Mouse (Mus musculus) ovary, postnatal 14 days (tissue): Measurements from ENCODE around the gene Olfr507.
"Not testable (repeated sequence)": the region's sequence is repeated elsewhere in the genome, so short reads cannot be mapped to it uniquely, and the experiment has no call there.

Experiments used
- DNase-seq: peaks from one replicate; pipeline ENCODE4 v3.0.0; 2022; ENCODE audit warnings: low spot score

Gene Olfr507

DNA sequence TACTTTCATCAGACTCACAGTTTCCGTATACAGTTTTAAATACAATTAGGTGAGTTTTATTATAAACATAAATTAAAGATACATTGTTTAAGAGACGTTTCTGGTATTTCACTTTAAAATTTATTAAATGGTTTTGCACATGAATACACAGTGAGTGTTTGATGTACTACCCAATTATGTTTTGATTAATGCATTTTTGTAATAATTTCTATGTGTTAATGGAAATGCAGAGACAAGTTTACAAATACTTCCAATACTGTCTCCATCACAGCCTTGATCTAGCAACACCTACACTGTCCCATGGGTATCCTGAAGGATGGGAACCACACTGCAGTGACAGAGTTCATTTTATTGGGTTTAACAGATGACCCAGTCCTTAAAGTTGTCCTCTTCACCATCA, at the start of gene Olfr507:
TSS of gene Olfr507 (plus strand) at position 301 of the 400 bp plus-strand sequence.
- DNase-seq = no peak

DNA sequence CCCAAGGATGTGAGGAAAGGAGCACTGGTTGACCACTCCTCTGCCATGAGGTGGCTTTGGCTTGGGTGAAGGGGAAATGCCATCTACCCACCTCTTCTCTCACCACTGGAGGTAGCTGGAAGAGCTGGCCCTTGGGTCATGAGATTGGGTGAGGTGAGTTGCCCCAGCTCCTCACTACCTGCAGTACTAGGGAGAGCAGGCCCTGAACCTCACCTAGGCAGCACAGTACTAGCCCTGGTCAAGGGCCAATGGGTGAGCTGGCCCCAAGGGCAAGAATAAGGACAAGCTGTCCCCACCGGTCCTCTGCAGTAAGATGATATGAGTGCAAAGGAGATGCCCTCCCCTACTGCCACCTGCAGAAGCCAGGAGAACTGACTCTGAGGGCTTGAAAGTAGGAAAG, 31.8 kb upstream of the Olfr507 start:
- DNase-seq = no peak

DNA sequence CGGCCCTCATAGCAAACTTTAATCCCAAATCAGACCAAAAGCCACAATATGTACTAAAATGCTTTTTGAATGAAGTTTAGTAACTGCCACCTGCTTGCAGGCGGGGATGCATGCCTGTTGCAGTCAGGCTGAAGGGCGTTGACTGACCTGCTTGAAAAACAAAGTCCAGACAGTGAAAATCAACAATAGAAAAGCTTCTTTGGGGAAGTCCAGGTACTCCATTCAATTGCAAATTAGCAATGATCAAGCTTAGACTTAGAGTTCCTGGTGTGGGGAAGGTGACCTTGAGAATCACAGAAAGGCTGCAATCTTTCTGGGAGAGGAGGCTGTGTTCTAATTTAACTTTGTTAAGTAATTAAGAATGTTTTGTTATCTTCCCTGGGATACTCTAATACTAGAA, 19.7 kb upstream of the Olfr507 start:
- DNase-seq = not testable (repeated sequence)

DNA sequence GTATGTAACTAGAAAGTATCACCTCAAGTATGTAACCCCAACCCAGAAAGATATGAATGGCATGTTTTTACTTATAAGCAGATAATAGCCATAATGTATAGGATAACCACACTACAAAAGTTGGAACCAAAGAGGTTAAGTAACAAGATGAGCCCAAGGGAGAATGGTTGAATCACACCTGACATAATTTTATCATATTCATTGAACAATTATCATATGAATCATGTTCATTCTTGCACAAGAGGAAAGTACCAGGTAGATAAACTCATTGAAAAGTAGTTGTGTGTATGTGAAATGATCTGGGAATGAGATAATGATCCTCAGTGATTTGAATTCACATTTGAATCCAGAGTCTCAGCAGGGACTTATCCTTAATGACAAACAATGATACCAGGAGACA, 11.1 kb upstream of the Olfr507 start, which contains the start of gene Olfr506:
TSS of gene Olfr506 (plus strand) at position 301 of the 400 bp plus-strand sequence.
- no peak for DNase-seq

DNA sequence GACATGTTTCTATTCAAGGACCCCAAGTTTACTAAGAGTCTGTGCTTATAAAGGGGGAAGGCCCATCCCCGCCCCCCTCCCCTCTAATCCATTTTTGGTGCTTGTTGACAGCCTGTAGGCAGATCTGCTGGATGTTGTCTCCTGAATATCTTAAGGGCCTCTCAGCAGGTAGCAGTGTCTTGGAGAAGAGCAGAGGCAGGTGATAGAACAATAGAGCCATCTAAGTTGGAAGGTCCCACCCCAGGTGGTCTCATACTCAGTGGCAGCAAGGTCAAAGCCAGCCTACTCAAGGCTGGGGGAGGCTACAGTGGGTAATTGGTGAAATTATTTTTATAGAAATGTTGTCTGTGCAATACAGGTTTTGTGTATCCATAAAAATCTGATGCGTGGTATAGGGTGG, 7.5 kb upstream of the Olfr507 start:
- no peak for DNase-seq

DNA sequence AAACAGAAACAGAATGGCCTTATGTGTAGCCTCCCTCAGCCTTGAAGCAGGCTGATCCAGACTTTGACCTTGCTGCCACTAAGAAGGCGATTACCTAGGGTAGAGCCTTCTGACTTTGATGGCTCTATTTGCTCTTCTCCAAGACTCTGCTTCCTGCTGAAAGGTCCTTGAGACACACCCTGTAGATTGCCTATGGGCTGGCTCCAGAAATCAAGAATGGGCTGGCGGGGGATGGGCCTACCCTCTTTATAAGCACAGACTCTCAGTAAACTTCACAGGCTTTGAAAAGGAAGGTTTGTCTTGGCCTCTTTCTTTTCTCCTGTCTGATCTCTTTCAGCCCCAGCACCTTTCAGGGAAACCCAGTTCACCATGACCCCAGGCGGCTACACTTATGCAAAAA, 4.8 kb upstream of the Olfr507 start:
- not testable (repeated sequence) for DNase-seq

DNA sequence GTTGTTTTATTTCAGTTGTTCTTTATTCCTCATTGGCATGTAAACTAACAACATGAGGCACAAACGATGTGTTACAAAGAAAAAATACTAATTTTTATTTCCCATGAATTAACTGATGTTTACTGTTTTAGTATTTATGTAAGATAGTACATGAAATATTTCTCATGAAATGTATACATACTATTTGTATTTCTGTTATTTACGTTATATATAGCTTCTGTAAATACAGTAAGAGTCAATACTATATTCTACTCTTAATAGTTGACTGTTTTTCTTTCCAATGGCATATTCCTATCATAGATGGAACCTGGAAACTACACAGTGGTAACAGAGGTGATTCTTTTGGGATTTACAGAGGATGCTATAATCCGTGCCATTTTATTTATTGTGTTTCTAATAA, 8.1 kb downstream of the Olfr507 start, which contains the start of gene Olfr508:
TSS of gene Olfr508 (plus strand) at position 301 of the 400 bp plus-strand sequence.
- DNase-seq = no peak

DNA sequence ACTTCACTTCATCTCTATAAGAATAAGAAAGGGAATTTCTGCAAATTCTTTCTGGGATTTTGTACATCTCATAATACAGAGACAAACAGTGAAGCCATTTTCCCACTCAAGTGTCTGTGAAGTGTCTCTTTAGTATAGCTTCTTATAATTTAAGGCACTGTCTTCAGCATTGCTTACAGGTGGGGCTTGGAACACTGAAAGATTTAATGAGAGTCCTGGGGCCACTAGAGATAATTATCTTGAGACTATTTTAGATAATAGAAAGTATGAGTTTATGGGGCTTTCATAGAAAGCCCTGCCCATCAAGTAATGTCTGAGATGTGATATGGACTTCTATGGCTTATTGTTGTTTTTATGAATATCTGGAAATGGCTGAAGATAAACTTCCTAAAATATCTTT, 30.2 kb downstream of the Olfr507 start, which contains the start of gene Olfr509:
TSS of gene Olfr509 (minus strand) at position 101 of the 400 bp plus-strand sequence.
- DNase-seq = no peak

DNA sequence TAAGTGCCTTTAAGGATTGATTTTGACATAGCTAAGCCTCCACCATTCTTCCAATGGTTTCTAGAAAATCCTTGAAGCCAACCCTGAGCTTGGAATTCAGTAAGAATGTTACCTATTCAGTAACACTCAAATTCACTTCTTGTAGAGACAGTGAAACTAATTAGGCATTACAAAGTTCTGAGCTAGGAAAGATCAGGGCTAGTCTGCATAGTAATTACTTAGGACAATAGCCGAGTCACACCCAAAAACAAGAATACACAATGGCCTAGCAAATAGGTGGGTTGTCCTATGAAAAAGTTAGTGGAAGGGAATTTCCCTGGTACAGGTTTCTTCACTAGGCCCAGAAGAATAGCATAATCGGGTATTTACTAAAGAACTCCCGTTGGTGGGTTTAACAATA, 40.8 kb downstream of the Olfr507 start:
- DNase-seq = no peak

DNA sequence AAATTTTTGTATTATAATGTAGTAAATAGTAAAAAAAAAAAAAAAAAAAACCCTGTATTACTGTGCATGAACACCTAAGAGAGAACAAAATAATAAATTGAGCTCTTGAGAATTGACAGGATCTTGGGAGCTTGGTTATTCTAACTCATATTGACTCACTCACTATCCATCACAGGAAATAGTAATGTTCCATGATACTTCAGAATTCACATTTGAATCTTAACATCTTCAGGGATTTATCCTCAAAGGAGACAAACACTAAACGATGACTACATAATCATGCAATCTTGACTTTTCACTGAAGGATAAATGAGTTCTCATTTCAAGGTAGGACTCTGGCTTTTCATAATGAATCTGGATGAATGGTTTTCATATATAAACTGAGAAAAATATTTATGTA, 44.5 kb downstream of the Olfr507 start, which contains the start of gene Olfr510:
TSS of gene Olfr510 (plus strand) at position 301 of the 400 bp plus-strand sequence.
- no peak for DNase-seq

DNA sequence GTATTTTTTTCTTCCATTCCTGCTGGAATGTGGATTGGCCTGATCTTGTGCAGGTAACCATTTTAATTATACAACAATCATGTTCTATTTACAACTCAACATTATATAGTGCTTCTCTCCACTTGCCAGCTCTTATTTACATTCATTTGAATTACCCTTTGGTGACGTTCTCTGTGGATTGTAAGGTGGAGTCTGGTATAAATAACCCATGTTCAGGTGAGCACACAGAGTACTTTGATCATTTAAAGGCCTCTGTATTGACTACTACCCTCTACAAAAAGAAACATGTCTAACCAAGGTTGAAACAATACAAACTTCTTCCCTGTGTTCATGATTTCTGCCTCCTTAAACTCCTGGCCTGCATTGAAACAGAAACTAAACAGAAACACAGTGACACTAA, 49.4 kb downstream of the Olfr507 start:
- no peak for DNase-seq
